Mouse (Mus musculus): ENCODE data around the gene Efhd2.

DNA sequence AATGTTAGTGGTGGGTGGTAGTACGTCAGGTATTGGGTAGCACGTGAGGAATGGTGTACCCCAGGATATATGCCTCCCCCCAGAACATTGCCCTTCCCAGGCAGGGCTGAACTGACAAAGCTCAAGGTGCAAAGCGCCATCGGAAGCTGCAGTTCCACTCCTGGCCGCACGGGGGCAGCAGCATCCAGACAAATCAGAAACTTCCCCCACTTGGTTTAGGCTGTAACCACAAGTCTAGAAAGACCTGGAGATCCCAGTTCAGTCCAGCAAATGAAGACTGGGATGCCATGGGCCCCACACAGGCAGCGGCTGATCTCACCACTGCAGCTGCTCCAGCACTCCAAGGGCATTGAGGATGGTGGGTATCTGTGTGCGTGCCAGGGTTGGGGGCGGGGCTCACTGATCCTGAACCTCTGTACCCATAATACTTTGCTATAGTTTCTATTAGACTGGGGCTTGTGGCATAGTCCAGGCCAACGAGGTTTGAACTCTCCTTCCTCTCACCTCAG lies 17.2 kb downstream of the Efhd2 start:
- TF ChIP-seq CTCF (IDR thresholded peaks at IDR 0.05; ENCODE audit: insufficient read depth, low read length) (peak; percentile 93), POLR2A (IDR thresholded peaks at IDR 0.05; ENCODE audit: borderline replicate concordance, extremely low read depth, low read depth, low read length) (no peak)

All from lung, adult 2 months (tissue).